Mouse (Mus musculus) right cerebral cortex, postnatal 14 days (tissue): Measurements from ENCODE around the gene Slc39a11.

Source experiments
- DNase-seq: peaks from one replicate; pipeline ENCODE4 v3.0.0; 2022

Slc39a11 gene

GRCm38 (mm10) chr11:113212390-113213025 lies 437.4 kb downstream of the Slc39a11 start:
- no peak for DNase-seq

GRCm38 (mm10) chr11:113209220-113209878 lies 440.5 kb downstream of the Slc39a11 start:
- no peak for DNase-seq

GRCm38 (mm10) chr11:113208521-113209072 lies 441.3 kb downstream of the Slc39a11 start:
- no peak for DNase-seq

- no peak for DNase-seq
These were observed 441.9 kb downstream of the Slc39a11 start for GRCm38 (mm10) chr11:113207966-113208365.

- peak; percentile 61 for DNase-seq
These were observed 443.8 kb downstream of the Slc39a11 start for GRCm38 (mm10) chr11:113206099-113206498.

GRCm38 (mm10) chr11:113203008-113203407 lies 446.9 kb downstream of the Slc39a11 start:
- DNase-seq: no peak

GRCm38 (mm10) chr11:113201470-113201997 lies 448.3 kb downstream of the Slc39a11 start:
- peak; percentile 78 for DNase-seq

- DNase-seq: no peak
These were observed 449.0 kb downstream of the Slc39a11 start for GRCm38 (mm10) chr11:113200901-113201300.

GRCm38 (mm10) chr11:113198586-113198985 lies 451.3 kb downstream of the Slc39a11 start:
- DNase-seq: no peak

GRCm38 (mm10) chr11:113197624-113198023 lies 452.3 kb downstream of the Slc39a11 start:
- no peak for DNase-seq

GRCm38 (mm10) chr11:113196234-113197007 lies 453.5 kb downstream of the Slc39a11 start:
- DNase-seq: no peak
